Mouse (Mus musculus) midbrain, embryonic 15.5 days (tissue): ENCODE results near the gene 5430419D17Rik. TPM values are rescaled to one million over a fixed set of nuclear protein-coding genes. Genes with fewer than 3 reads are reported as not detected.

ENCODE experiments used
- ATAC-seq: fragments of 200-750 bp; cut with Nextera tagmentation; replicated peaks from 2 replicates; pipeline ENCODE4 v1.8.0; 2017; ENCODE audit warnings: moderate TSS enrichment
- H3K27ac ChIP-seq: fragments of 300-500 bp; sonication (generic); 2 replicates; pipeline ENCODE4 v1.5.1; 2015; ENCODE audit warnings: mild to moderate bottlenecking, inconsistent platforms
- H3K27me3 ChIP-seq: fragments of 300-500 bp; sonication (generic); replicated peaks from 2 replicates; pipeline ENCODE4 v1.6.1; 2015; ENCODE audit warnings: inconsistent platforms
- H3K36me3 ChIP-seq: fragments of 300-500 bp; sonication (generic); replicated peaks from 2 replicates; pipeline ENCODE4 v1.6.1; 2015; ENCODE audit warnings: inconsistent platforms
- H3K4me1 ChIP-seq: fragments of 300-500 bp; sonication (generic); 2 replicates; pipeline ENCODE4 v1.6.1; 2015; ENCODE audit warnings: inconsistent platforms
- H3K4me2 ChIP-seq: fragments of 300-500 bp; sonication (generic); 2 replicates; pipeline ENCODE4 v1.6.1; 2015; ENCODE audit warnings: inconsistent platforms, mild to moderate bottlenecking, moderate library complexity
- H3K4me3 ChIP-seq: fragments of 300-500 bp; sonication (generic); 2 replicates; pipeline ENCODE4 v1.5.1; 2015; ENCODE audit warnings: mild to moderate bottlenecking, inconsistent platforms
- H3K9ac ChIP-seq: fragments of 300-500 bp; sonication (generic); 2 replicates; pipeline ENCODE4 v1.6.1; 2015; ENCODE audit warnings: mild to moderate bottlenecking, inconsistent platforms
- H3K9me3 ChIP-seq: fragments of 300-500 bp; sonication (generic); 2 replicates; pipeline ENCODE4 v1.6.1; 2016; ENCODE audit warnings: inconsistent platforms
- WGBS: fragments of 180-500 bp; shearing (Covaris S2); methylation state at CpG from one replicate; pipeline ENCODE4 v1.1.7; 2015; ENCODE audit warnings: mixed read lengths; 5-methylcytosine and 5-hydroxymethylcytosine counted together
- polyA plus RNA-seq: library from polyadenylated mRNA; unstranded; fragments of >200 nt; fragmentation: Nextera tagmentation; extraction: Ambion mirVana; gene quantifications from 2 replicates; pipeline ENCODE4 v1.2.1, GENCODE M21; 2015

Gene 5430419D17Rik
- polyA plus RNA-seq: not detected in 2 replicates

GRCm38 (mm10) chr7:131174121-131174520 lies at the start of gene 5430419D17Rik:
Gene 5430419D17Rik (plus strand): TSS chr7:131174402.
- Histone ChIP-seq H3K4me1 (no peaks in the 10 kb centered on the region), H3K27me3 (no peaks in the 10 kb centered on the region), H3K9ac (no peak within 1 kb of the TSS), H3K36me3 (no peaks in the 10 kb centered on the region), H3K9me3 (no peaks in the 10 kb centered on the region), H3K27ac (no peak within 1 kb of the TSS), H3K4me2 (no peak within 1 kb of the TSS), H3K4me3 (no peak within 1 kb of the TSS)
- no peak for ATAC-seq
- WGBS: 88% methylated on average over 9 of the region's 9 CpGs

- Histone ChIP-seq H3K4me2 (no peak overlapping the region), H3K9ac (no peak overlapping the region)
Observed at GRCm38 (mm10) chr7:131130021-131130420, 44.2 kb upstream of the 5430419D17Rik start.

DNA sequence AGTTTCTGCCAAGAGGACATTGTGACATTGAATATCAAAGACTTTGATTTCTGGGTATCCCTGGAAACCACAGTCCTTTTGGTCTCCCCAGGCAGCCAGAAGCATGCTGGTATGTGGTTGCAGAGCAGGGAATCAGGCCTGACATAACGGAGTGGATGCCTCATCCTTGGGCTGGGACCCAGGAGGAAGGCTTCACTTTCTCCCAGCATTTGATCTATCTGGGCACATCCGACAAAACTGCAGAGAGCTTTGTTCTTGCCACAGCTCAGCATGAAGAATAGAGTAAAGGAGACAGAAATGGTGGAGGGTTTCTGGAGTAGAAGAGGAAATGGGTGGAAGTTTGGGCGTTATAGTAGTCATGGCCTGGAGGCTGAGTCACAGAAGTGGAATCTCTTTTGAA lies 41.0 kb upstream of the 5430419D17Rik start:
- Histone ChIP-seq H3K9ac (no peak overlapping the region), H3K4me2 (no peak overlapping the region), H3K27ac (no peak overlapping the region), H3K9me3 (no peaks in the 10 kb centered on the region), H3K36me3 (no peaks in the 10 kb centered on the region), H3K4me1 (no peaks in the 10 kb centered on the region), H3K27me3 (no peaks in the 10 kb centered on the region), H3K4me3 (no peak overlapping the region)
- 71% methylated on average over 3 of the region's 3 CpGs for WGBS
- ATAC-seq: no peak

More at GRCm38 (mm10) chr7:131130021-131130420, 44.2 kb upstream of the 5430419D17Rik start:
- H3K36me3 ChIP-seq: no peaks in the 10 kb centered on the region
- no peaks in the 10 kb centered on the region for H3K27me3 ChIP-seq
- no peaks in the 10 kb centered on the region for H3K9me3 ChIP-seq
- 83% methylated on average over 12 of the region's 12 CpGs for WGBS
- H3K4me3 ChIP-seq: no peak overlapping the region
- no peak overlapping the region for H3K27ac ChIP-seq
- no peaks in the 10 kb centered on the region for H3K4me1 ChIP-seq
- ATAC-seq: no peak

DNA sequence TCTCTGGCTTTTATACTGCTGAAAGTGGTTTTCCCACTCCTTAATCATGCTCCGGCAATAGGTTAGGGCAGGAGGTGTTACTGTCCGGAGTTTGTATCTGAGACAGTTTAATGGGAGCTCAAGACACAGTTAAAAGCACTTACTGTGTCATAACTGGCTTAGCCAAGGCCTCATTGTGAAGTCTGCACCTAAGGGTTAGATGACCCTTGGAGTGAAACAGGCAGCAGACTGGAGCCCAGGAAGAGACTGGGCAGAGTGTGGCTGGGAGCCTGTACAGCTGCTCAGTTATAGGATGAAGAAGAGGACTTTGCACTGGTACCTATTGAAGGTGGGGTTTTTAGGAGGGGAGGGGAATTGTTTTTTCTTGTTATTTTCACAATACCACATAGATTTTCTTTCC lies 28.0 kb upstream of the 5430419D17Rik start, which contains the start of gene 4933402N03Rik:
Gene 4933402N03Rik (minus strand): TSS at position 101 of the 400 bp plus-strand sequence.
- no peaks in the 10 kb centered on the region for H3K36me3 ChIP-seq
- no peaks in the 10 kb centered on the region for H3K9me3 ChIP-seq
- no peak within 1 kb of the TSS for H3K4me2 ChIP-seq
- WGBS: 92% methylated on average over 2 of the region's 2 CpGs
- no peaks in the 10 kb centered on the region for H3K4me1 ChIP-seq
- no peak within 1 kb of the TSS for H3K4me3 ChIP-seq
- no peaks in the 10 kb centered on the region for H3K27me3 ChIP-seq
- no peak within 1 kb of the TSS for H3K9ac ChIP-seq
- no peak for ATAC-seq
- H3K27ac ChIP-seq: no peak within 1 kb of the TSS

- WGBS: 88% methylated on average over 3 of the region's 3 CpGs
- no peak overlapping the region for H3K4me2 ChIP-seq
- H3K36me3 ChIP-seq: no peaks in the 10 kb centered on the region
- ATAC-seq: no peak
- no peak overlapping the region for H3K4me3 ChIP-seq
- H3K27ac ChIP-seq: no peak overlapping the region
- no peaks in the 10 kb centered on the region for H3K4me1 ChIP-seq
- no peak overlapping the region for H3K9ac ChIP-seq
- H3K27me3 ChIP-seq: no peaks in the 10 kb centered on the region
- H3K9me3 ChIP-seq: no peaks in the 10 kb centered on the region
Observed at GRCm38 (mm10) chr7:131150179-131150578, 24.0 kb upstream of the 5430419D17Rik start.

- Histone ChIP-seq H3K9ac (no peak overlapping the region), H3K9me3 (no peaks in the 10 kb centered on the region), H3K4me2 (no peak overlapping the region), H3K4me3 (no peak overlapping the region), H3K27ac (no peak overlapping the region), H3K27me3 (no peaks in the 10 kb centered on the region), H3K36me3 (no peaks in the 10 kb centered on the region), H3K4me1 (no peaks in the 10 kb centered on the region)
- no peak for ATAC-seq
- WGBS: 84% methylated on average over 5 of the region's 5 CpGs
Observed at GRCm38 (mm10) chr7:131153044-131153443, 21.2 kb upstream of the 5430419D17Rik start.

- WGBS: 77% methylated on average over 7 of the region's 7 CpGs
- Histone ChIP-seq H3K4me3 (no peak overlapping the region), H3K27ac (no peak overlapping the region), H3K9ac (no peak overlapping the region), H3K9me3 (no peaks in the 10 kb centered on the region), H3K36me3 (no peaks in the 10 kb centered on the region), H3K4me2 (no peak overlapping the region), H3K27me3 (no peaks in the 10 kb centered on the region), H3K4me1 (no peaks in the 10 kb centered on the region)
- ATAC-seq: no peak
Observed at GRCm38 (mm10) chr7:131162251-131162650, 12.0 kb upstream of the 5430419D17Rik start.

- Histone ChIP-seq H3K4me1 (no peaks in the 10 kb centered on the region), H3K27ac (no peak overlapping the region), H3K27me3 (no peaks in the 10 kb centered on the region), H3K9ac (no peak overlapping the region), H3K9me3 (no peaks in the 10 kb centered on the region), H3K36me3 (no peaks in the 10 kb centered on the region), H3K4me2 (no peak overlapping the region), H3K4me3 (no peak overlapping the region)
- ATAC-seq: no peak
- 73% methylated on average over 3 of the region's 3 CpGs for WGBS
Observed at GRCm38 (mm10) chr7:131167771-131168170, 6.4 kb upstream of the 5430419D17Rik start.

- H3K9ac ChIP-seq: no peak overlapping the region
- no peak overlapping the region for H3K4me3 ChIP-seq
- no peak for ATAC-seq
- no peaks in the 10 kb centered on the region for H3K36me3 ChIP-seq
- no peak overlapping the region for H3K4me2 ChIP-seq
- no peaks in the 10 kb centered on the region for H3K4me1 ChIP-seq
- no peaks in the 10 kb centered on the region for H3K27me3 ChIP-seq
- H3K27ac ChIP-seq: no peak overlapping the region
- H3K9me3 ChIP-seq: no peaks in the 10 kb centered on the region
- 59% methylated on average over 2 of the region's 2 CpGs for WGBS
Observed at GRCm38 (mm10) chr7:131169099-131169498, 5.1 kb upstream of the 5430419D17Rik start.

DNA sequence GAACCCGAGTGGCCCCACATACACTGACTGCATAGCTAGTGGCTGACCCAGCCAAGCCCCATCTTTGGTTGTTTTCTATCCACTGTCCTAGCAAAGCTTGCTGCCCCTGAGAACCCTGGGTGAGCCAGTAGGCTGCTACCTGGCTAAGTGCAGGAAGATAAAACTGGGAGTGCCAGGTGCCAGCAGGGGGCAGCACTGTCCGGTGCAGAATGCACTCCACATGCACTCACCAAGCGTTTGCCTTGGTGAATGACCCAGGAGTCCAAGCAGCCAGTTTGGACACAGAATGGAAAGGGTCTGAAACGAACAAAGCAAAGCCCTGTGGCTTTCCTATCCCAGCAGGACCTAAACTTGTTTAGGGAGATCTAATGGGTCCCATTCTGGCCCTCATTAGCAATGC lies 8.5 kb downstream of the 5430419D17Rik start:
- no peak overlapping the region for H3K27ac ChIP-seq
- no peaks in the 10 kb centered on the region for H3K36me3 ChIP-seq
- H3K4me3 ChIP-seq: no peak overlapping the region
- WGBS: 37% methylated on average over 4 of the region's 4 CpGs
- H3K4me2 ChIP-seq: no peak overlapping the region
- H3K9me3 ChIP-seq: no peaks in the 10 kb centered on the region
- H3K4me1 ChIP-seq: no peaks in the 10 kb centered on the region
- no peaks in the 10 kb centered on the region for H3K27me3 ChIP-seq
- no peak for ATAC-seq
- H3K9ac ChIP-seq: no peak overlapping the region

DNA sequence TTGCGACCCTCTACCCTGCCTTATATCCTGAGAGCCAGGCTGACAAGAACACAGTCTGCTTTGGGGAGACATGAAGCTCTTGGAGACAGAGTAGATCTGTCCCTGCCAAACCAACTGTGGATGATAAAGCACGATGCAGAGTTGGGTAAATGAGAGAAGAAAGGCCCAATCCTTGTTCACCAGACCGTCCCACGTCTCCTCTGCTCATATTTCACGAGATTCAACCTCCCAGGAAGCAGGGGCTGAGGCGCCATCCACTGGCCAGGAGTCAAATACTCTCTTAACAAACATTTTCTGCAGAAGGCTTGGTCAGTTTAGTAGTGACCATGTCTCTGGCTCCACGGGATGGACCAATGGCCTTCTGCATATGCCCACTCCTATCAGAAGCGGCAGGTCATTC lies 10.1 kb downstream of the 5430419D17Rik start:
- 71% methylated on average over 8 of the region's 8 CpGs for WGBS
- H3K9me3 ChIP-seq: no peaks in the 10 kb centered on the region
- H3K27ac ChIP-seq: no peak overlapping the region
- no peaks in the 10 kb centered on the region for H3K36me3 ChIP-seq
- H3K27me3 ChIP-seq: no peaks in the 10 kb centered on the region
- no peak overlapping the region for H3K9ac ChIP-seq
- no peaks in the 10 kb centered on the region for H3K4me1 ChIP-seq
- H3K4me2 ChIP-seq: no peak overlapping the region
- ATAC-seq: no peak
- no peak overlapping the region for H3K4me3 ChIP-seq

GRCm38 (mm10) chr7:131187047-131187446 lies 12.8 kb downstream of the 5430419D17Rik start:
- Histone ChIP-seq H3K27me3 (no peaks in the 10 kb centered on the region), H3K9me3 (no peaks in the 10 kb centered on the region), H3K27ac (no peak overlapping the region), H3K4me2 (no peak overlapping the region), H3K4me3 (no peak overlapping the region), H3K9ac (no peak overlapping the region), H3K36me3 (no peaks in the 10 kb centered on the region), H3K4me1 (no peaks in the 10 kb centered on the region)
- ATAC-seq: no peak
- WGBS: 81% methylated on average over 8 of the region's 8 CpGs

- ATAC-seq: no peak
- Histone ChIP-seq H3K4me1 (no peaks in the 10 kb centered on the region), H3K4me2 (no peak overlapping the region), H3K4me3 (no peak overlapping the region), H3K27me3 (no peaks in the 10 kb centered on the region), H3K9me3 (no peaks in the 10 kb centered on the region), H3K9ac (no peak overlapping the region), H3K36me3 (no peaks in the 10 kb centered on the region), H3K27ac (no peak overlapping the region)
- 95% methylated on average over 14 of the region's 14 CpGs for WGBS
Observed at GRCm38 (mm10) chr7:131187996-131188395, 13.8 kb downstream of the 5430419D17Rik start.
